Mouse (Mus musculus): ENCODE data around the gene Stxbp6. TPM values are rescaled to one million over a fixed set of nuclear protein-coding genes. Genes with fewer than 3 reads are reported as not detected.

The Stxbp6 gene
- polyA plus RNA-seq, 1 experiment from 2014 or later, result 7.1 TPM

DNA sequence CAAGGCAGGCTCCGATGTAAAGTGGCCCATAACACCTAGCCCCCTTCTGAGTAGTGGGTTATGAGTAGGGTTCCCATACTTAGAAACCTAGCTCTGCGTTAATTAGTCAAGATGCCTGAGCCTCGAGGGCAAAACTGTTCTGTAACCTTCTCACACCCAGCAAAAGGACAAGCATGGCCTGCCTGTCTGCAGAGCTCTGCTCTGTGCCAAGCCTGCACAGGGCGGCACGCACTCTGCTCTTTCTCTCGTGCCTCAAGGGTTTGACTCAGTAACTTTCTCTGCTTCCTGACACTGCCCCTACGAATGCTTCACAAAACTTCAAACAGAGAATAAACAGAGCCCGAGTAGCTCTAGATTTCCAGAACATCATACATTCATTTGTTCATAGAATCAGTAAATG lies 135.4 kb downstream of the Stxbp6 start:
- ATAC-seq, result no peak
- no peak overlapping the region for H3K4me2 ChIP-seq (ENCODE audit: low read depth, low read length)

DNA sequence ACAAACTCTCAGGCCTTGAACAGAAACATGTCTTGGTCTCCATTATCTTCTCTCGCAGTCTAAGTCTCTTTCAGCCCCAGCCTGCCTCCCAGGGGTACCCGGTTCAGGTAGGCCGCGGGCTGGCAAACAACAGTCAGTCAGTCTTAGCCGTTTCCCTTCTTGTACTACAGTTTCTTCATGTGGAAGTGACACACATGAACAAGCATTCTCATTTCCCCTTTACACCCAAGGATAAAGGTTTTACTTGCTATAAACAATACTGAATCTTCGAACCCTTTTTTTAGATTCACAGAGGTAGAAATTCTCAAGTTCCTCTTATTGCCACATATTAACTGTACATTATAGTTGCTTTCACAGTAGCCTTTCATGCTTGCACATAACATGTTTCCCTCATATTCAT lies 141.6 kb downstream of the Stxbp6 start:
- Histone ChIP-seq H3K4me3 (ENCODE audit: low read depth, low read length) (no peak overlapping the region), H3K27ac (ENCODE audit: low read depth) (no peak overlapping the region), H3K9me3 (ENCODE audit: low read length) (no peaks in the 10 kb centered on the region), H3K9ac (replicated peaks) (no peak overlapping the region), H3K4me1 (ENCODE audit: insufficient read depth) (peaks cover 2% of the 10 kb centered on the region; the same call in 1 of the 2 replicates), H3K27me3 (ENCODE audit: insufficient read depth, low read length) (no peaks in the 10 kb centered on the region), H3K36me3 (replicated peaks; ENCODE audit: insufficient read depth, low read length) (no peaks in the 10 kb centered on the region), H3K4me2 (ENCODE audit: low read depth, low read length) (no peak overlapping the region)
- WGBS (ENCODE audit: insufficient replicate concordance), result 63% methylated on average over 6 of the region's 6 CpGs
- ATAC-seq, result no peak
- DNase-seq, result no peak
- TF ChIP-seq CTCF (IDR thresholded peaks at IDR 0.05; ENCODE audit: low read depth) (no peak), EP300 (IDR thresholded peaks at IDR 0.05; ENCODE audit: low read depth) (no peak)

More for the DNA sequence above, 135.4 kb downstream of the Stxbp6 start:
- TF ChIP-seq EP300 (IDR thresholded peaks at IDR 0.05; ENCODE audit: low read depth) (no peak), CTCF (IDR thresholded peaks at IDR 0.05; ENCODE audit: low read depth) (no peak)
- no peak for DNase-seq
- no peaks in the 10 kb centered on the region for H3K27me3 ChIP-seq (ENCODE audit: insufficient read depth, low read length)
- WGBS (ENCODE audit: insufficient replicate concordance), result 70% methylated on average over 8 of the region's 8 CpGs
- no peaks in the 10 kb centered on the region for H3K9me3 ChIP-seq (ENCODE audit: low read length)
- no peak overlapping the region for H3K9ac ChIP-seq (replicated peaks)
- H3K4me3 ChIP-seq (ENCODE audit: low read depth, low read length), result no peak overlapping the region
- no peaks in the 10 kb centered on the region for H3K4me1 ChIP-seq (ENCODE audit: insufficient read depth)
- no peaks in the 10 kb centered on the region for H3K36me3 ChIP-seq (replicated peaks; ENCODE audit: insufficient read depth, low read length)
- H3K27ac ChIP-seq (ENCODE audit: low read depth), result no peak overlapping the region

DNA sequence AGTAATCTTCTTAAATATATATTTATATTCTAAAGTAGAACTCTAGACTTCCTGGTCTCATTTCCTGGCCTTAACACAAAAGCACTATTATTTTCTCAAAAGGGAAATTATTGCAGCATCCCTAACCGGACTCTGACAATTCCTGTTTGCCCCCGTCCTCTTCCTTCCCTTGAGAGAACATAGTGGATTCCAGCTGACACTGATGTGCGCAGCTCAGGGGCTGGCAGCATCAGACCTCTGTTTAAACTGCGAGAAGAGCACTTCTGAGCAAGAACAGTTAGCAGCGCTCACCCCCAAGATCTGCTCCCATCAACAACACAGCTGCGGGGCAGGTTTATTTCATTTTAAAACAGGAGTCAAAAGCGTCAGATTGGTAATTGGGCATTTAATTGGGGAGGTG lies 142.8 kb downstream of the Stxbp6 start:
- ATAC-seq, result no peak

DNA sequence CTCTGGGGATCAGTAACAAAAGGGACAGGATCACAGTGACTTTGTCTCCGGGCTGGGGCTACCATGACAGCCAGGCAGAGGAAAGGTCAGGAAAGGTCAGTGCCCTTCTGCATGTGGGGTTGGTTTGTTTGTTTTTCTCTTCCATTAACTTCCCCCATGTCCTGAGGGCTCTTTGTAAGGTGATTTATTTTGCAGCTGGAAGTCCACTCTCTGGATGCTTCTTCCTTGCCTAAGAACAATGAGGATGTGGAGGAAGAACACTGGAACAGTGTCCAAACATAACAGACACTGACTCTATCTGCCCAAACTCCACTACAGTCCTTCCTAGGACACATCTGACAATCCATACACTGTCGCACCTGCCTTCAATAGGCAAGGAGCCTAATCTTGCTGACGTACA lies 146.1 kb downstream of the Stxbp6 start:
- Histone ChIP-seq H3K4me3 (ENCODE audit: low read depth, low read length) (no peak overlapping the region), H3K4me2 (ENCODE audit: low read depth, low read length) (no peak overlapping the region), H3K4me1 (ENCODE audit: insufficient read depth) (peaks cover 2% of the 10 kb centered on the region; the same call in 1 of the 2 replicates), H3K9ac (replicated peaks) (no peak overlapping the region), H3K36me3 (replicated peaks; ENCODE audit: insufficient read depth, low read length) (no peaks in the 10 kb centered on the region), H3K9me3 (ENCODE audit: low read length) (no peaks in the 10 kb centered on the region), H3K27ac (ENCODE audit: low read depth) (peak overlapping the region; percentile 39), H3K27me3 (ENCODE audit: insufficient read depth, low read length) (no peaks in the 10 kb centered on the region)
- peak; percentile 14 for DNase-seq
- TF ChIP-seq EP300 (IDR thresholded peaks at IDR 0.05; ENCODE audit: low read depth) (no peak), CTCF (IDR thresholded peaks at IDR 0.05; ENCODE audit: low read depth) (no peak)
- ATAC-seq, result peak; percentile 67; the same call in 1 of the 2 replicates
- 41% methylated on average over 3 of the region's 3 CpGs for WGBS (ENCODE audit: insufficient replicate concordance)

More for the DNA sequence above, 142.8 kb downstream of the Stxbp6 start:
- Histone ChIP-seq H3K9me3 (ENCODE audit: low read length) (no peaks in the 10 kb centered on the region), H3K4me2 (ENCODE audit: low read depth, low read length) (no peak overlapping the region), H3K4me1 (ENCODE audit: insufficient read depth) (peaks cover 2% of the 10 kb centered on the region; the same call in 1 of the 2 replicates), H3K36me3 (replicated peaks; ENCODE audit: insufficient read depth, low read length) (no peaks in the 10 kb centered on the region), H3K27me3 (ENCODE audit: insufficient read depth, low read length) (no peaks in the 10 kb centered on the region), H3K27ac (ENCODE audit: low read depth) (no peak overlapping the region), H3K4me3 (ENCODE audit: low read depth, low read length) (no peak overlapping the region), H3K9ac (replicated peaks) (no peak overlapping the region)
- 70% methylated on average over 7 of the region's 7 CpGs for WGBS (ENCODE audit: insufficient replicate concordance)
- DNase-seq, result no peak
- TF ChIP-seq EP300 (IDR thresholded peaks at IDR 0.05; ENCODE audit: low read depth), result no peak
- no peak for TF ChIP-seq CTCF (IDR thresholded peaks at IDR 0.05; ENCODE audit: low read depth)

DNA sequence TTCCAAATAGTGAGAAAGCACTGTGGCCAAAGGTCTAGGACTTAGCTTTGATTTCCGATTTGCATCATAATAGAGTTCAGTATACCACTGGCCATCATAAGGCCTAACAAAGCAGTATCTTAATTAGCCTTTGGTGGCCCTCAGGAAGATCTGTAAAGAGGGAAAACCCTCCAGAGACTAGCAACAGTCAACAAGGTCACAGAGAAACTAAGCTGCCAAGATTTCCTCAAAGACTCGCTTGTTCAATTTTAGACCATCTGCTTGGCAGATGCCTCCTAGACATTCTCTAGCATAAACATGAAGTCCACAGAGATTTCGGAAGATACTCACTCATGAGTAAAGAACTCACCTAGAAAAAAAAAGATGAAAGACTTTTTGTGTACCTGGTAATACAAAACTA lies 148.6 kb downstream of the Stxbp6 start:
- DNase-seq (no peak), ATAC-seq (no peak)
- no peak overlapping the region for H3K4me3 ChIP-seq (ENCODE audit: low read depth, low read length)
- H3K9me3 ChIP-seq (ENCODE audit: low read length), result no peaks in the 10 kb centered on the region
- peaks cover 2% of the 10 kb centered on the region; the same call in 1 of the 2 replicates for H3K4me1 ChIP-seq (ENCODE audit: insufficient read depth)
- TF ChIP-seq CTCF (IDR thresholded peaks at IDR 0.05; ENCODE audit: low read depth), result no peak
- no peak for TF ChIP-seq EP300 (IDR thresholded peaks at IDR 0.05; ENCODE audit: low read depth)
- H3K27ac ChIP-seq (ENCODE audit: low read depth), result no peak overlapping the region
- WGBS (ENCODE audit: insufficient replicate concordance), result 80% methylated on average over 3 of the region's 3 CpGs
- no peaks in the 10 kb centered on the region for H3K36me3 ChIP-seq (replicated peaks; ENCODE audit: insufficient read depth, low read length)
- H3K27me3 ChIP-seq (ENCODE audit: insufficient read depth, low read length), result no peaks in the 10 kb centered on the region
- no peak overlapping the region for H3K4me2 ChIP-seq (ENCODE audit: low read depth, low read length)
- H3K9ac ChIP-seq (replicated peaks), result no peak overlapping the region

DNA sequence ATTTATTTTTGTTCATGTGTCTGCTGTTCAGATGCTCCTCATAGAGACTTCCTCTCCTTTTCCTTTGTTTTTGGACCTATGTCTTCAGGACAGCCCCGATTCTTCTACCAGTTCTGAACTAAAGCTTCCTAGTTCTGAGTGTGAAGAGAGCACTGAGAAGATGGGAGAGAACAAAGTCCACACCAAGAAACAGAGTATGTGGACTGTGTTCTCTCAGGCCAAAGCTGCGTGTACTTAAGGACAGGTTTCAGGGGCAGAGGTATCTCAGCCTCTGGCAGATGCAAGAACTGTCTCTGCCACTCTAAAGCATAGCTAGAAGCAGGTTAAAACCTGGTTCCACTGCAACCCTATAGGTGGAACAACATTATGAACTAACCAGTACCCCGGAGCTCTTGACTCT lies 151.2 kb downstream of the Stxbp6 start:
- Histone ChIP-seq H3K27me3 (ENCODE audit: insufficient read depth, low read length) (no peaks in the 10 kb centered on the region), H3K4me3 (ENCODE audit: low read depth, low read length) (no peak overlapping the region), H3K27ac (ENCODE audit: low read depth) (peak overlapping the region; percentile 81), H3K36me3 (replicated peaks; ENCODE audit: insufficient read depth, low read length) (no peaks in the 10 kb centered on the region), H3K9me3 (ENCODE audit: low read length) (no peaks in the 10 kb centered on the region), H3K9ac (replicated peaks) (no peak overlapping the region), H3K4me2 (ENCODE audit: low read depth, low read length) (no peak overlapping the region), H3K4me1 (ENCODE audit: insufficient read depth) (no peaks in the 10 kb centered on the region)
- ATAC-seq (no peak), DNase-seq (no peak)
- 71% methylated on average over 3 of the region's 3 CpGs for WGBS (ENCODE audit: insufficient replicate concordance)
- no peak for TF ChIP-seq CTCF (IDR thresholded peaks at IDR 0.05; ENCODE audit: low read depth)
- no peak for TF ChIP-seq EP300 (IDR thresholded peaks at IDR 0.05; ENCODE audit: low read depth)

DNA sequence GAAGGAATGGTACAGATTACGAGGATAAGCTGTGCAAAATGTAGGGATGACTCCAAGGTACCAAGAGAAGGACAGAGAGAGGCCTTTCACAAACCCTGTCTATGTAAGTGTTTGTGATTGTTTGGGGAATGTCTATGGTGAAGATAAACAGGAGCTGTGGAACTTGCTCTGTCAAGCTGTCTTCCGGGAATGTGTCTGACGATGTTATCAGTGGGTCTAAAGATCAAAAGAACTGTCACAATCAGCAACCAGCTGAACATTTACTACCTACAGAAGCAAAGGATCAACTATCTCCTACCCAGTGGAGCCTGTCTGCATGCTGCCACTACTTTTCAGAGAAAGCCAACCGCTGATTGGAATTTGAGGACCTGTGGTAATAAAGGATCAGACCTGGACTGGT lies 152.3 kb downstream of the Stxbp6 start:
- ATAC-seq (peak; percentile 97), DNase-seq (peak; percentile 26)
- Histone ChIP-seq H3K4me3 (ENCODE audit: low read depth, low read length) (no peak overlapping the region), H3K27ac (ENCODE audit: low read depth) (peak overlapping the region; percentile 81), H3K9ac (replicated peaks) (no peak overlapping the region), H3K27me3 (ENCODE audit: insufficient read depth, low read length) (no peaks in the 10 kb centered on the region), H3K36me3 (replicated peaks; ENCODE audit: insufficient read depth, low read length) (no peaks in the 10 kb centered on the region), H3K4me2 (ENCODE audit: low read depth, low read length) (no peak overlapping the region), H3K9me3 (ENCODE audit: low read length) (no peaks in the 10 kb centered on the region), H3K4me1 (ENCODE audit: insufficient read depth) (no peaks in the 10 kb centered on the region)
- 45% methylated on average over 4 of the region's 4 CpGs for WGBS (ENCODE audit: insufficient replicate concordance)
- no peak for TF ChIP-seq EP300 (IDR thresholded peaks at IDR 0.05; ENCODE audit: low read depth)
- no peak for TF ChIP-seq CTCF (IDR thresholded peaks at IDR 0.05; ENCODE audit: low read depth)

All from liver, postnatal 0 days (tissue).